Mouse (Mus musculus) layer of hippocampus, adult 11-12 months (tissue): ENCODE data around the gene Xrn2.

Experiments used
- DNase-seq: peaks from one replicate; pipeline ENCODE4 v3.0.0; 2022; ENCODE audit warnings: low spot score

The Xrn2 gene

DNA sequence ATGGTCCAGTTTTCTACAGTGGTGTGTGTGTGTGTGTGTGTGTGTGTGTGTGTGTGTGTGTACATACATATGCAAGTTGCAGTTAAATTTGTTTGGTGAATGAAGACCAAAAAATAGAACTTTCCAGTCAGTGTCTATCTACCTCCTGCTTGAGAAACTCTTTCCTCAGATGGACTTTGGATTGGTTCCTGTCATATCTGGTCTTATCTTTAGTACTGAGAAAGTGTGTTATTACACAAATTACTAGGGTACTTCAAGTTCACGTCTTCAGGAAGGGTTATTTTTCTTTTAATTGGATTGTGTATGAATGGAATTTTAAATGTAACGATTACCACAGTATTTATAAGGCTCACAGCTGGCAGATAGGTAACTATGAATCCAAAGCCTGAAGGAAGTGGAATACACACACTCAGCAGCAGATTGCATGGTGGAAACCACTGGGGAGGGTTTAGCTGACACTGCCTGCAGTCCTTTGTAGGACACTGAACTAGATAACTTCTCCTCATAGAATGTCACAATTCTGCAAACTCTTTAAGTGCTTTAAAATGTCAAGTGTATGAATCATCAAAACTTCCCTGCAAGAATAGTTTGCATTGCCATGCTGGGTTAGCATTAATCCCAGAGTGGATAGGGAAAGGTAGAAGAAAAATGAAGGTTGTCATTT, 40.6 kb downstream of the Xrn2 start:
- DNase-seq: no peak

GRCm38 (mm10) chr2:147067480-147068246, 54.9 kb downstream of the Xrn2 start:
- DNase-seq: no peak

DNA sequence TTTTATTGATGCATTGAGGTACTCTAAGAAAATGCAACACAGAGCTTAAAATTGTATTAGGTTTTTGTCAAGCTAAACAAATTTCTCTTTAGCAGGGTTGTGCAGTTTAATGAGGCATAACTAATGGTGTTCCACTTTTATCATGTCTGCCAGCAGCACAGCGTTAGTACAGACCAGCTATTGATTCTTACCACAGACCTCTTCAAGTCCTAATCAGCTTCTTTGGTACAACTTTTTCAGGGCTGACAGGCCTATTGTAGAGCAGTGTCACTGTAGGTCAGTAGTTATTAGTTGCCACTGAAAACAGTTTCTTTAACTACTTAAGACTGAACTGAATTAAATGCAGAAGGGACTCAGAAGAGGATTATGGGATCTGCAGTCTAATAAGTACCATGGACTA, 56.3 kb downstream of the Xrn2 start:
- no peak for DNase-seq

DNA sequence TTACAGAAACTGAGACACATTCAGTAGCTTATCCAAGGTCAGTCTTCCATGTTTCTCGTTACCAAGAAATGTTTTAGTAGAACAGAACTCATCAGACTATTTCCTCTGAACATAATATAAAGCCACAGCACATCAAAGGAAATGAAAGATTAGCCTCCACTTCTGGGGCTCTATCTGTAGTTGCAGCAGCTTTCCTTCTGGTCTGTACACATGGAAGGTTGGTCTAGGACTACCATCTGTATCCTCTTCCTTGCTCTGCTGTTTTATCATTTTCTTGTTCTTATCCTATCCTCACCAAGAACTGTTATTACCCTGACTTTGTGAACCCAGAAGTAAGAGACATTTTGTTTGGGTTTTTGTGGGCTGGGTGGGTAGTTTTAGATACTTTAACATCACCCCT, 57.5 kb downstream of the Xrn2 start:
- DNase-seq: no peak

- DNase-seq: no peak
These were observed 61.2 kb downstream of the Xrn2 start for GRCm38 (mm10) chr2:147073962-147074361.

GRCm38 (mm10) chr2:147074399-147074798, 61.6 kb downstream of the Xrn2 start:
- no peak for DNase-seq

DNA sequence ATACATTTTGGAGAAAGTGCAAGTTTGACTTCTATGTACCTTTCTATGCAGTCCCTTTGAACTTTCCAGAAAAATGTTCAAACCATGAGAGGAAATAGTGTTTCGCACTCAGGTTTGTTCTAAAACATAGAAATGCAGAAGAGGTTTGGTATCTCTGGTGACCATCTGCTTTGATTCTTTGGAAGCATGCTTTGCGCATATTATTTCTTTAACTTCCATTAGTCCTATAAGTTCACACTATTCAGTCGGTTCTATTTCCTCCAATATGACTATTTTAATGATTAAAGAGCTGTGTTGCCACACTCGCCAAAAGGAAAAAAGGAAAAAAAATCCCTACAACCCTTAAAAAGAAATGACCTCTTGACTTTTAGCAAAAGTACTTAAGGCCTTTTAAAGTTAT, 69.6 kb downstream of the Xrn2 start:
- DNase-seq: no peak

DNA sequence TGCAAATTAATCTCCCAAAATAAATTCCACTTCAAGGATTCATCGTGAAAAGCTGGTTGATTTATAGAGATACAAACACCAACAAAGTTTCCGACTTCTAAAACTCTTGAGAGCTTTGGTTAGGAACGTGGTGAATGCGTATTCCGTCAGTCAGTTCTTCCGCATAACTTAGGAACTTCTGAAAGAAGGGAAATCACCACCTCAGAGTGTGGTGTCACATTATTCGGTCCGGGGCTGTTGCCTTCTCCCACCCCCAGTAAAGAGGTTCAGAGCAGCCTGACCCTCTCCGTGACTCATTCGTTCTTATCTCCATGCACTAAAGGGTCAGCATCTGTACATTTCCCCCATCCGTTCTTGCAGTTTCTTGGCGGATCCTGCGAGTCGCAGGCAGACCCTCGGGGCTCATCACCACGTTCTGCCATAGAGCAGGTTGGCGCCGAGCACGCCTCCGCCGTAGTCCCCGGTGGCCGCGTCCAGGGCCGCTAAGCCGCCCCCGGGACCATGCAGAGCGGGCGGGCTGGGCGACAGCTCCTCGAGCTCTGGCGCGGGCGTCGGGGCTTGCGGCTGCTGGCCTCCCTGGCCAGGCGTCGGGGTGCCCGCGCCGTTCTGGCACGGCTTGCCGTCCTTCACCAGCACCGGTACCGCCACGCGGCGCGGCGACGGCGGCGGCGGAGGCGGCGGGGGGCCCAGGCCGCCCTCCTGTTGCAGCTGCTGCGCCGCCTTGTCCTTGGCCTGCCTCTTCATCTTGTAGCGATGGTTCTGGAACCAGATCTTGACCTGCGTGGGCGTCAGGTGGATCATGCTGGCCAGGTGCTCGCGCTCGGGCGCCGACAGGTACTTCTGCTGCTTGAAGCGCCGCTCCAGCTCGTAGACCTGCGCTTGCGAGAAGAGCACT, 70.9 kb downstream of the Xrn2 start:
- no peak for DNase-seq

DNA sequence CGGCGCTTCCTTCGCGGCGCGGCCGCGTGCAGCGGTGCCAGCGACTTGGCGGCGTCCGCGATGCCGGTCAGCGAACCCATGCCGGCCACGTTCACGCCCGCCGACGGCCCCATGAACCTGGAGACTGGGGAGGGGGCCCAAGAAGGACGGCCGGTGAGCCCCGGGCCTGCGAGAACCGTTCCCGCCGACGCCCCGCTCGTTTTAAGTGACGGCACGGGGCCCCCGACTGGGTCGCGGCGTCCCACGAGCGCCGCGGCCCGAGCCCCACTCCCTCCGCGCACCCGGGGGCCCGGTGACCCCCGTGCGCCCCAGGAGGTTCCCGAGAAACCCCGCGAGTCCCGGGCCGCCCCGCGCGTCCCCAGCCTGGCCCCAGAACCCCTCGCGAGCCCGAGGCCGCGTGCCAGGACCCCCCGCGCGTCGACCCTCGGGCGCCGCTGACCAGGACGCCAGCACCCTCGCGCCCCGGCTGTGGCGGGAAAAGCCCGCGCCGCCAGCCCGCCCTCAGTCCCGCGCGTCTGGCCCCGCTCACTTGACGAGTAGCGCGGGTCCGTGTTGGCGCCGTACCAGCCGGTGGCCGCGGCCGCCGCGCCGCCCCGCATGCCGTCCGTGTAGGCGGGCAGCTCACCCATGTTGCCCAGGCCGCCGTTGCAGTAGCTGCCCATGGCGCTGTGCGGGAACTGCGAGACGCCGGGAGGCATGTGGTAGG, 71.7 kb downstream of the Xrn2 start:
- DNase-seq: no peak

DNA sequence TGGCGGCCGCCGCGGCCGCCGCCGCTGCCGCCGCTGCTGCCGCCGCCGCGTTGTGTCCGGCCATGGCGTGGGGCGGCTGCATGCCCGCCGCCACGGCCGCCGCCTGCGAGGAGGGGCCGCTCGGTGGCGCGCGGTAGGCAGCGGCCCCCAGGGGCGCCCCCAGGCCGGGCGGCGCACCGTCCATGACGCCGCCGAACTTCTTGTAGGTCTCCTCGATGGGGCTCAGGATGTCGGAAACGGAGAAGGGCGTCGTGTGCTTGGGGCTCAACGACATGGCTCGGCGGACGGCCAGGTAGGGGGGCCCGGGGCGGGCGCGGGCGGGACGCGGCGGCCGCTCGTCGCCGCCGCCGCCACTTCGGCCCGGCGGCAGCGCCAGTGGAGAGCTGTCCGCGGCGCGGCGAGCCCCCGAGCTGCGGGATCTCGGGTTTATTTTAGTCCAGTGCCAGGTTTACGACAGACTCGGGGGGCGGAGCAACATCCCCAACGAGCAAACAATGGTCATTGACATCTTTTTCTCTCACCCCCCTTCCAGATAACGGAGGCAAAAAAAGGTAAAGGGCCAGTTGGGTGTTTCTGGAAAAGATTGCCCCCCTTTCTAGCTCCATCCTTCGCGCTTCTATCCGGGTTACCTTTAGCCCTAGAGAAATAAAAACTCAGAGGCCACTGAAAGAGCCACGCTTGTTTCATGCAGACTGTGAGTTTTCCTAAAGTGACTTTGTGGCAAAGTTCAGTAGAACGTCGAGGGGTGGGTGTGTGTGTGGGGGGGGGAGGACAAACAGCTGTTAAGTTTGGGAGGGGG, 72.5 kb downstream of the Xrn2 start, which contains the start of gene Nkx2-4:
TSS of gene Nkx2-4 (minus strand) at position 374 of the 799 bp plus-strand sequence.
- DNase-seq: no peak

DNA sequence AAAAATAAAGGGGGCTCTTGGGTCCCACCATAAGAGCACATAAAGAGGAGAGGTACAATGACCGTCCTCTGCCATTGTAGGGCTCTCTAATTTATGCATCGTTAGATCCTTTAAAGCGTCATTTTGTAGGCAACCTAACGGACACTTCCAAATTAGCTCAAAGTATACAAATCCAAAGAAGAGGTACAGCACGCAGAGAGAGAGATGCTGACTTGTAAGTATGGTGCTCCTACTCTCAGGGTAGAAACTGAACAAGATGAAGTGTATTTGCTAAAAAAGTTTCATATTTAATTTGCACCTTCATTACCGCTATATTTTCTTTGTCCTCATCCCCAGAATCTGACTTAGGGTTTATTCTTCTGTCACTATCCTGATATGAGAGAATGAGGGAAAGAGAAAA, 73.1 kb downstream of the Xrn2 start:
- DNase-seq: no peak

DNA sequence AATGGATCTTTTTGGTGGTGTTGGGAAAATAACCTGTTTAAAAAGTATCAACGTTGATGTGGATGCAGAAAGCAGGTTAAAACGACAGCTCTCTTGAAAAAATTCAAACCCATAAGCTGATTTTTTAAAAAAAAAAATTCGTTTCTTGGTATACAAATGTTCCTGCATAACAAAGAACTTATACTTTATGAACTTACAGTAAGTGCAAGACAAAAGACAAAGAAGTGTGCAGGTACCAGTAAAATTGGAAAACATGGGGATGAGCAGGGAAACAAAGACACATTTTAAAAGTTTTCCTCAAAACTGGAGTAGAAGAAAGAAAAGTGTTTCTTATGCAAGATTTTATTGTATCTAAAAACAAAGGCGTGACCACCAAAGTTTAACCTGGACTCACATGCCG, 73.6 kb downstream of the Xrn2 start:
- DNase-seq: no peak

DNA sequence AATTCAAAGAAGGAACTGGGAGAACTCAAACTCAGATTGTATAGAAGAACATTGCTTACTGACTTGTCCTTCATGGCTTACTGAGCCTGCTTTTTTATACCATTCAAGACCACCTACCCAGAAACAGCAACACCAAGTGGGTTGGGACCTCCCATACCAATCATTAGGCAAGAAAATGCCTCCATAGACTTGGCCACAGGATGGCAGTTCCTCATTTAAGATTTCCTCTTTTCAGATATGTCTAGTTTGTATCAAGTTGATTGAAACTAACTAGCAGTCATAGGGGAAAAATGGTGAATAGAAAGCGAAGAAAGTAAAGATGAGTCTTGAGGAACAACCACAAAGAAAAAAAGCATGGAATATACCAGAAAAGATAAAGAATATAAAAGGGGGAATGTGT, 106.9 kb downstream of the Xrn2 start:
- no peak for DNase-seq

DNA sequence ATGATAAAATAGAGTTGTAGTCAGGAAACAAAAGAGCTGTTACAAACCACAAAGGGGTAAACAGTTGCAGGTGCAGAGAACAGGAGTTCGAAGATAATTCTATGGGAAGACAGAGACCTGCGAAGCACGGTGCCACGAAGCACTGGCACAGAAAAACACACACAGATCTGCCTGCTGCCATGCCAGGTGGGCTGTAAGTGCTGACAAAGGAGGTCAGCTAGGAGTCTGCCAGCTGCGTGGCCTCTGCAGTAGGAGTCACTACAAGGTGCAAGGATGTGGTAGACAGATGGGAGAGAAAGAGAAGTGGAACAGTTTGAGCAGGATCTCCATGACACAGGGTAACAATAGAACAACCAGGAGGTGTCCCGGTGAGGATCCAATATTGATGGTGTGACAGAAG, 114.6 kb downstream of the Xrn2 start:
- DNase-seq: no peak
